Comparison of ENCODE assay signal across 22 mouse cellular contexts in genomic region chr1:59568283-59568682, GRCm38 (mm10). TPM values are rescaled to one million over a fixed set of nuclear protein-coding genes. Genes with fewer than 3 reads are reported as not detected.
"Had no signal": no experiment of that assay in that cellular context is flagged by ENCODE, and none has a peak within 500 bp of the region (broad histone marks: within the 10 kb centered on the region; RNA-seq: fewer than 3 reads in every experiment).

No protein-coding gene starts in this region.

- ATAC-seq: liver, embryonic 12.5 days had no signal

- H3K4me3 ChIP-seq: kidney, embryonic 15.5 days; limb, embryonic 10.5 days; limb, embryonic 13.5 days; liver, embryonic 12.5 days; liver, embryonic 15.5 days; lung, embryonic 15.5 days; megakaryocyte, embryonic 14.5 days; midbrain, embryonic 10.5 days; neural tube, embryonic 13.5 days had no signal

- H3K9me3 ChIP-seq: kidney, embryonic 15.5 days; liver, embryonic 12.5 days; liver, embryonic 15.5 days; lung, embryonic 15.5 days; neural tube, embryonic 13.5 days had no signal

- H3K4me2 ChIP-seq: kidney, embryonic 15.5 days; limb, embryonic 13.5 days; liver, embryonic 12.5 days; liver, embryonic 15.5 days; lung, embryonic 15.5 days; neural tube, embryonic 13.5 days had no signal

- H3K36me3 ChIP-seq: kidney, embryonic 15.5 days; limb, embryonic 10.5 days; limb, embryonic 13.5 days; liver, embryonic 12.5 days; liver, embryonic 15.5 days; lung, embryonic 15.5 days; neural tube, embryonic 13.5 days had no signal

- DNase-seq: kidney, adult 8-10 months; kidney, postnatal 10 days; kidney, postnatal 36 days; liver; lung, adult 18-20 months; lung, postnatal 10 days; lung, postnatal 36 days; midbrain, embryonic 14.5 days; thymus, adult 2 months; thymus, postnatal 14 days; thymus, postnatal 4 days had no signal

- H3K4me1 ChIP-seq: liver, embryonic 12.5 days; liver, embryonic 15.5 days; megakaryocyte, embryonic 14.5 days; midbrain, embryonic 10.5 days; neural tube, embryonic 13.5 days had no signal

- H3K9ac ChIP-seq: kidney, embryonic 15.5 days; limb, embryonic 13.5 days; liver, embryonic 12.5 days; liver, embryonic 15.5 days; lung, embryonic 15.5 days; neural tube, embryonic 13.5 days had no signal

- H3K27ac ChIP-seq: kidney, embryonic 15.5 days; limb, embryonic 10.5 days; limb, embryonic 13.5 days; liver, embryonic 12.5 days; liver, embryonic 15.5 days; lung, embryonic 15.5 days; midbrain, embryonic 10.5 days; neural tube, embryonic 13.5 days had no signal

- H3K27me3 ChIP-seq: kidney, embryonic 15.5 days; limb, embryonic 13.5 days; liver, embryonic 12.5 days; liver, embryonic 15.5 days; lung, embryonic 15.5 days; neural tube, embryonic 13.5 days had no signal

RNA-seq across cellular contexts. Expression of gene Gm973, which starts 52.2 kb away (rescaled TPM):
- total RNA-seq: neutrophil, adult 5-6 weeks had no signal
- polyA plus RNA-seq: liver, embryonic 12.5 days; liver, embryonic 15.5 days; spleen, adult 2 months had no signal
